Mouse (Mus musculus) limb, embryonic 15.5 days (tissue): ENCODE results near the gene Kansl3. TPM values are rescaled to one million over a fixed set of nuclear protein-coding genes. Genes with fewer than 3 reads are reported as not detected.

Experiments used
- ATAC-seq: fragments of 200-750 bp; cut with Nextera tagmentation; 2 replicates; pipeline ENCODE4 v1.8.0; 2017; ENCODE audit warnings: low read depth, moderate TSS enrichment; ENCODE audit not compliant: insufficient number of reproducible peaks, low FRiP score, low TSS enrichment
- H3K27ac ChIP-seq: fragments of 300-500 bp; sonication (generic); 2 replicates; pipeline ENCODE4 v1.5.1; 2015; ENCODE audit warnings: moderate library complexity, mild to moderate bottlenecking, inconsistent platforms
- H3K27me3 ChIP-seq: fragments of 300-500 bp; sonication (generic); 2 replicates; pipeline ENCODE4 v1.6.1; 2015; ENCODE audit warnings: inconsistent platforms
- H3K36me3 ChIP-seq: fragments of 300-500 bp; sonication (generic); 2 replicates; pipeline ENCODE4 v1.6.1; 2015; ENCODE audit warnings: inconsistent platforms
- H3K4me1 ChIP-seq: fragments of 300-500 bp; sonication (generic); 2 replicates; pipeline ENCODE4 v1.6.1; 2015; ENCODE audit warnings: inconsistent platforms
- H3K4me2 ChIP-seq: fragments of 300-500 bp; sonication (generic); 2 replicates; pipeline ENCODE4 v1.6.1; 2015; ENCODE audit warnings: mild to moderate bottlenecking, inconsistent platforms
- H3K4me3 ChIP-seq: fragments of 300-500 bp; sonication (generic); 2 replicates; pipeline ENCODE4 v1.5.1; 2015; ENCODE audit warnings: mild to moderate bottlenecking, inconsistent platforms
- H3K9ac ChIP-seq: fragments of 300-500 bp; sonication (generic); 2 replicates; pipeline ENCODE4 v1.6.1; 2015; ENCODE audit warnings: inconsistent platforms
- H3K9me3 ChIP-seq: fragments of 300-500 bp; sonication (generic); 2 replicates; pipeline ENCODE4 v1.6.1; 2016; ENCODE audit warnings: inconsistent platforms
- WGBS: fragments of 180-500 bp; shearing (Covaris S2); methylation state at CpG from one replicate; pipeline ENCODE4 v1.1.7; 2015; 5-methylcytosine and 5-hydroxymethylcytosine counted together
- polyA plus RNA-seq: library from polyadenylated mRNA; unstranded; fragments of >200 nt; fragmentation: Nextera tagmentation; extraction: Ambion mirVana; gene quantifications from 2 replicates; pipeline ENCODE4 v1.2.1, GENCODE M21; 2015

Gene Kansl3
- polyA plus RNA-seq = 39.0 and 40.2 TPM in 2 replicates

- H3K4me2 ChIP-seq = peak within 1 kb of the TSS; percentile 47
- no peaks in the 10 kb centered on the region for H3K9me3 ChIP-seq
- WGBS = 3% methylated on average over 60 of the region's 61 CpGs
- H3K27me3 ChIP-seq = no peaks in the 10 kb centered on the region
- H3K36me3 ChIP-seq = peaks cover 11% of the 10 kb centered on the region
- peaks cover 13% of the 10 kb centered on the region for H3K4me1 ChIP-seq
- peak within 1 kb of the TSS; percentile 95 for H3K9ac ChIP-seq
- peak within 1 kb of the TSS; percentile 81 for H3K27ac ChIP-seq
- peak; percentile 74 for ATAC-seq
- peak within 1 kb of the TSS; percentile 92 for H3K4me3 ChIP-seq
Measured at GRCm38 (mm10) chr1:36368969-36369645, at the start of gene Kansl3. TSS of gene Kansl3 (minus strand) at chr1:36369181.

GRCm38 (mm10) chr1:36404531-36404930, 35.5 kb upstream of the Kansl3 start:
- Histone ChIP-seq H3K9ac (no peak overlapping the region), H3K27me3 (no peaks in the 10 kb centered on the region), H3K4me3 (no peak overlapping the region), H3K9me3 (no peaks in the 10 kb centered on the region), H3K4me1 (no peaks in the 10 kb centered on the region), H3K27ac (no peak overlapping the region), H3K36me3 (no peaks in the 10 kb centered on the region), H3K4me2 (no peak overlapping the region)
- 77% methylated on average over 6 of the region's 6 CpGs for WGBS
- ATAC-seq = no peak

- Histone ChIP-seq H3K27me3 (no peaks in the 10 kb centered on the region), H3K4me2 (no peak overlapping the region), H3K4me1 (peaks cover 6% of the 10 kb centered on the region; the same call in 1 of the 2 replicates), H3K9me3 (no peaks in the 10 kb centered on the region), H3K4me3 (no peak overlapping the region), H3K36me3 (no peaks in the 10 kb centered on the region), H3K27ac (no peak overlapping the region), H3K9ac (no peak overlapping the region)
- WGBS = 66% methylated on average over 4 of the region's 4 CpGs
- ATAC-seq = no peak
Measured at GRCm38 (mm10) chr1:36401509-36401908, 32.5 kb upstream of the Kansl3 start.

GRCm38 (mm10) chr1:36397041-36397440, 28.1 kb upstream of the Kansl3 start:
- H3K4me3 ChIP-seq = no peak overlapping the region
- 22% methylated on average over 6 of the region's 6 CpGs for WGBS
- no peak overlapping the region for H3K4me2 ChIP-seq
- peak overlapping the region; percentile 7; the same call in 1 of the 2 replicates for H3K27ac ChIP-seq
- no peaks in the 10 kb centered on the region for H3K27me3 ChIP-seq
- no peaks in the 10 kb centered on the region for H3K36me3 ChIP-seq
- ATAC-seq = no peak
- H3K4me1 ChIP-seq = peaks cover 6% of the 10 kb centered on the region; the same call in 1 of the 2 replicates
- no peaks in the 10 kb centered on the region for H3K9me3 ChIP-seq
- no peak overlapping the region for H3K9ac ChIP-seq

- Histone ChIP-seq H3K27ac (no peak overlapping the region), H3K4me1 (no peaks in the 10 kb centered on the region), H3K36me3 (no peaks in the 10 kb centered on the region), H3K9ac (no peak overlapping the region), H3K4me3 (no peak overlapping the region), H3K4me2 (no peak overlapping the region), H3K9me3 (no peaks in the 10 kb centered on the region), H3K27me3 (no peaks in the 10 kb centered on the region)
- 76% methylated on average over 4 of the region's 4 CpGs for whole genome bisulfite sequencing
- no peak for ATAC-seq
Measured at GRCm38 (mm10) chr1:36379582-36379981, 10.6 kb upstream of the Kansl3 start.

GRCm38 (mm10) chr1:36378880-36379279, 9.9 kb upstream of the Kansl3 start:
- Histone ChIP-seq H3K36me3 (no peaks in the 10 kb centered on the region), H3K4me2 (no peak overlapping the region), H3K9ac (no peak overlapping the region), H3K9me3 (no peaks in the 10 kb centered on the region), H3K4me3 (no peak overlapping the region), H3K27me3 (no peaks in the 10 kb centered on the region), H3K27ac (no peak overlapping the region), H3K4me1 (no peaks in the 10 kb centered on the region)
- no peak for ATAC-seq
- 74% methylated on average over 6 of the region's 6 CpGs for WGBS

GRCm38 (mm10) chr1:36371934-36372845, 3.2 kb upstream of the Kansl3 start, which contains the start of gene Fer1l5:
TSS of gene Fer1l5 (plus strand) at chr1:36372291.
- H3K4me3 ChIP-seq = no peak within 1 kb of the TSS
- no peak for ATAC-seq
- no peaks in the 10 kb centered on the region for H3K9me3 ChIP-seq
- H3K27me3 ChIP-seq = no peaks in the 10 kb centered on the region
- no peak within 1 kb of the TSS for H3K27ac ChIP-seq
- no peak within 1 kb of the TSS for H3K4me2 ChIP-seq
- H3K36me3 ChIP-seq = no peaks in the 10 kb centered on the region
- no peak within 1 kb of the TSS for H3K9ac ChIP-seq
- peaks cover 13% of the 10 kb centered on the region for H3K4me1 ChIP-seq
- WGBS = 78% methylated on average over 10 of the region's 10 CpGs

GRCm38 (mm10) chr1:36370918-36371317, 1.9 kb upstream of the Kansl3 start:
- peaks cover 13% of the 10 kb centered on the region for H3K4me1 ChIP-seq
- H3K27ac ChIP-seq = no peak overlapping the region
- no peak overlapping the region for H3K4me2 ChIP-seq
- ATAC-seq = no peak
- 0 out of 2 replicates have a peak, but pooled peaks cover 4% of the 10 kb centered on the region for H3K36me3 ChIP-seq
- WGBS = 79% methylated on average over 6 of the region's 6 CpGs
- H3K27me3 ChIP-seq = no peaks in the 10 kb centered on the region
- no peak overlapping the region for H3K9ac ChIP-seq
- no peak overlapping the region for H3K4me3 ChIP-seq
- H3K9me3 ChIP-seq = no peaks in the 10 kb centered on the region

- Histone ChIP-seq H3K4me1 (peaks cover 13% of the 10 kb centered on the region), H3K4me2 (peak overlapping the region; percentile 45), H3K27ac (peak overlapping the region; percentile 81), H3K27me3 (no peaks in the 10 kb centered on the region), H3K4me3 (peak overlapping the region; percentile 92), H3K36me3 (peaks cover 18% of the 10 kb centered on the region), H3K9ac (peak overlapping the region; percentile 95), H3K9me3 (no peaks in the 10 kb centered on the region)
- peak; percentile 83 for ATAC-seq
- WGBS = 4% methylated on average over 48 of the region's 55 CpGs
Measured at GRCm38 (mm10) chr1:36368112-36368968, 641 bp downstream of the Kansl3 start.

- WGBS = 48% methylated on average over 12 of the region's 12 CpGs
- Histone ChIP-seq H3K36me3 (peaks cover 22% of the 10 kb centered on the region), H3K27me3 (no peaks in the 10 kb centered on the region), H3K9me3 (no peaks in the 10 kb centered on the region), H3K4me1 (peaks cover 13% of the 10 kb centered on the region), H3K27ac (no peak overlapping the region), H3K4me2 (peak overlapping the region; percentile 45), H3K9ac (peak overlapping the region; percentile 95), H3K4me3 (peak overlapping the region; percentile 92)
- no peak for ATAC-seq
Measured at GRCm38 (mm10) chr1:36367698-36368097, 1.3 kb downstream of the Kansl3 start.

- no peaks in the 10 kb centered on the region for H3K4me1 ChIP-seq
- no peaks in the 10 kb centered on the region for H3K9me3 ChIP-seq
- no peak overlapping the region for H3K27ac ChIP-seq
- no peak overlapping the region for H3K4me2 ChIP-seq
- peaks cover 69% of the 10 kb centered on the region for H3K36me3 ChIP-seq
- no peaks in the 10 kb centered on the region for H3K27me3 ChIP-seq
- no peak for ATAC-seq
- WGBS = 93% methylated on average over 5 of the region's 5 CpGs
- no peak overlapping the region for H3K4me3 ChIP-seq
- H3K9ac ChIP-seq = no peak overlapping the region
Measured at GRCm38 (mm10) chr1:36356955-36357695, 11.9 kb downstream of the Kansl3 start.
